Mouse (Mus musculus): Measurements from ENCODE around the gene Ctsd. TPM values are rescaled to one million over a fixed set of nuclear protein-coding genes. Genes with fewer than 3 reads are reported as not detected.

Ctsd gene
- polyA plus RNA-seq, 1 experiment from 2014 or later = 183 TPM

DNA sequence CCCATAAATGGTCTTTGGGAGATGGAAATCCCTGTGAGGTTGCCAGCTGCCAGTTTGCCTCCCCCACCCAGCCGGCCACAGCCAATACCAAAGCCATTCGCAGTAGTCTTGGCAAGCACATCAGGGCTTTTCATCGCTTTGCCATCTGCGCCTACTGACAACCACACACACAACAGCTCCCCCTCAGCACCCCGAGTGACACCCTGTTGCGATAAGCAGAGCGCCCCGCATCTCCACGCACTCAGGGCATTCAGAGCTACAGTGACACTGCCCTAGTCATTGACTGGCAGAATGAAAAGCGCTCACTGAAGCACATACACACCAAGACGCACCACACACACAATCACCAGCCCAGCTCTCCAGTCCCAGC, 16.5 kb downstream of the Ctsd start:
- Histone ChIP-seq H3K9me3 (no peaks in the 10 kb centered on the region), H3K4me2 (replicated peaks) (peak overlapping the region; percentile 50), H3K4me1 (peaks cover 8% of the 10 kb centered on the region), H3K36me3 (peaks cover 15% of the 10 kb centered on the region), H3K27ac (replicated peaks) (no peak overlapping the region), H3K9ac (replicated peaks) (no peak overlapping the region), H3K4me3 (peak overlapping the region; percentile 35), H3K27me3 (peaks cover 59% of the 10 kb centered on the region)
- 26% methylated on average over 11 of the region's 11 CpGs for WGBS
- ATAC-seq (ENCODE audit: low FRiP score, low read depth) = no peak

DNA sequence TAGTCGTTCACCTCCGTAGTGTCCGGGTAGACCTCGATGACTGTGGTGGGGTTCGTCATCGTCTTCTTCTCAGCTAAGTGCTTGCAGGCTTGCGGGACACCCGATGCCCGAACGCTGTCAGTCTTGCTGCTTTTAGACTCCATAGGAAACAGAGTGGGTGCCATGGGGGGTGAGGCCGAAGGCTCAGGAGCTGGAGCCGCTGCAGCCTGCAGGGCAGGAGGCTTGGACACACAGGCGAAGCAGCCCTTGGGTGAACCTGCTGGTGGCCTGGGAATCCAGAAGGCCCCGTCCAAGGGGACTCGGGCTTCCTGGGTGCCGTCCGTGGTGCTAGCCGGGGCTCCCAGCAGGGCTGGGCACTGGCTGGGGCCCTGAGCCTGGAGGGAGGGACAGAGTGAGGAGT, 16.9 kb downstream of the Ctsd start:
- no peak overlapping the region for H3K4me2 ChIP-seq (replicated peaks)
- no peak for ATAC-seq (ENCODE audit: low FRiP score, low read depth)

DNA sequence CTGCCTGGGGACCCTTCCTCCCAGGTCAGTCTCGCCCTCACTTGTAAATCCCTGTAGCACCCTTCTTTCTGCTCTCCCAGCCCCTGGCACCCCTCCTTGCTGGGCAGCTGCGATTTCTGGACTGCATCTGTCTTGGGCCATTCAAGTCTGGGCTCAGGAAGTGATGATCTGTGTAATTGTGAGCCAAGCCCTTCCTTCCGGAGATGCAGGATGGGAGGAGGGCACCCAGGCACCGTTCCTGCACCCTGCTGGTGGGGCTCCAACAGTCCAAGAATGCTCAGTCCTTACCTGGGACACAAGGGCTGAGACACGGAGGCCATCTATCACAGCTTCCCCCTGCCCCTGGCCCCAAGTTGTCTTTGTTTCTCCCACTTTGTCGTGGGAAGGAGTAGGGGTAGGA, 18.0 kb downstream of the Ctsd start:
- 68% methylated on average over 6 of the region's 6 CpGs for WGBS
- H3K27ac ChIP-seq (replicated peaks) = no peak overlapping the region
- no peak for ATAC-seq (ENCODE audit: low FRiP score, low read depth)
- peaks cover 8% of the 10 kb centered on the region for H3K4me1 ChIP-seq
- H3K36me3 ChIP-seq = no peaks in the 10 kb centered on the region
- no peaks in the 10 kb centered on the region for H3K9me3 ChIP-seq
- no peak overlapping the region for H3K4me3 ChIP-seq
- no peak overlapping the region for H3K4me2 ChIP-seq (replicated peaks)
- H3K9ac ChIP-seq (replicated peaks) = no peak overlapping the region
- H3K27me3 ChIP-seq = peaks cover 59% of the 10 kb centered on the region

More for the DNA sequence above, 16.9 kb downstream of the Ctsd start:
- WGBS = 83% methylated on average over 18 of the region's 18 CpGs
- Histone ChIP-seq H3K36me3 (peaks cover 10% of the 10 kb centered on the region), H3K27ac (replicated peaks) (no peak overlapping the region), H3K4me1 (peaks cover 8% of the 10 kb centered on the region), H3K27me3 (peaks cover 59% of the 10 kb centered on the region), H3K9me3 (no peaks in the 10 kb centered on the region), H3K9ac (replicated peaks) (no peak overlapping the region), H3K4me3 (no peak overlapping the region)

DNA sequence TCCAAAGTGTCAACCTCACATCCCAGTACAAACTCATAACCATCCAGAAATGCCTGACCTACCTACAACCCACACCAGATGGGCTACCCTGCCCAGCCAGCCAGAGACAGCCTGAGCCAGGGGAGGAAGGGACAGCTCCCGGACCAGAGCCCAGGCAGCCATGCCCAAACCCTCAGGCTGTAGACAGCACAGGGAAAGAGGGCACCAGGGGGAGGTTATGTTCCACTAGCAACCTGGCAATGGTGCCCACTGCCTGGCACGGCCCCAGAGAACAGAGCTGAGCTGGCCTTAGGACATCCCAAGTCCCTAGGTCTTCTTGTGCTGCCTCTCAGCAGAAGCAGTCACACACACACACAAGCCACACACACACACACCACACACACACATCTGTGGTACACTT, 19.0 kb downstream of the Ctsd start:
- peaks cover 8% of the 10 kb centered on the region for H3K4me1 ChIP-seq
- no peak overlapping the region for H3K9ac ChIP-seq (replicated peaks)
- H3K36me3 ChIP-seq = no peaks in the 10 kb centered on the region
- WGBS = 70% methylated on average over 2 of the region's 2 CpGs
- ATAC-seq (ENCODE audit: low FRiP score, low read depth) = no peak
- H3K4me2 ChIP-seq (replicated peaks) = no peak overlapping the region
- H3K27me3 ChIP-seq = peaks cover 49% of the 10 kb centered on the region
- no peaks in the 10 kb centered on the region for H3K9me3 ChIP-seq
- H3K4me3 ChIP-seq = no peak overlapping the region
- H3K27ac ChIP-seq (replicated peaks) = no peak overlapping the region

DNA sequence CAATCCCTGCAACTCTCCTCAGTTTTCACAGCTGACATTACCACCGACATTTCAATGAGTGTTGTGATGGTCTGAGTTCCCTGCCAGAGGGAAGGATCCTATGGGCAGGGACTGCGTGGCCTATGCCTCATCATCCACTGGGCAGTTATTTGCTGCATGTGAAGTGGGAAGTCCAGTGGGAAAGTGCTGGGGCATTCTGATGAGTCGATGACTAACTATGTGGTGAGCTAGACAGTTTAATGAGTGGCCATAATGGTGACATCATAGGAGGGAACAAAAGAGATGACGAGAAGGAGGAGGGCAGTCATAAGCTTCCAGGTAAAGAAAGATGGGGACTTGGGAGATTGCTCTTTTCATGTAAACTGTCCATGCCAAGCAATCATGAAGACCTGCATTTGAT, 24.7 kb downstream of the Ctsd start:
- no peak overlapping the region for H3K4me3 ChIP-seq
- peaks cover 1% of the 10 kb centered on the region; the same call in 1 of the 2 replicates for H3K27me3 ChIP-seq
- no peak overlapping the region for H3K4me2 ChIP-seq (replicated peaks)
- H3K36me3 ChIP-seq = no peaks in the 10 kb centered on the region
- no peak for ATAC-seq (ENCODE audit: low FRiP score, low read depth)
- H3K4me1 ChIP-seq = no peaks in the 10 kb centered on the region
- H3K9me3 ChIP-seq = no peaks in the 10 kb centered on the region
- 87% methylated on average over 4 of the region's 4 CpGs for WGBS
- no peak overlapping the region for H3K27ac ChIP-seq (replicated peaks)
- no peak overlapping the region for H3K9ac ChIP-seq (replicated peaks)

DNA sequence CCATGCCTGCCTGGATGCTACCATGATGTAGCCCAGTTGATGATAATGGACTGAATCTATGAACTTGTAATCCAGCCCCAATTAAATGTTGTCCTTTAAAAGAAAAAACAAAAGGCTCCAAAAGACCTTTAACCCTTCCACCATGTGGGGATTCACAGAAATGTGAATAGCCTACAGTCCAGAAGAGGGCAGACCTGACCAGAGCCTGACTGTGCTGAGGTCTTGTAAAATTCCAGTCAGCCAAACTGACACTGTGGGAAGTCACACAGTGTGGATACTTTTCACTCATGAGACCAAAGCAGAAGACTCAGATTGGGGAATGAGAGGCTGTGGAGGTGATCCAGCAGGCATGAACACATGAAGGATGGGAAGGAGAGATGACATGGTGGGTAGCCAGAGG, 27.1 kb downstream of the Ctsd start:
- no peak for ATAC-seq (ENCODE audit: low FRiP score, low read depth)
- Histone ChIP-seq H3K27me3 (no peaks in the 10 kb centered on the region; the same call in 1 of the 2 replicates), H3K36me3 (no peaks in the 10 kb centered on the region), H3K4me2 (replicated peaks) (no peak overlapping the region), H3K4me1 (no peaks in the 10 kb centered on the region), H3K27ac (replicated peaks) (no peak overlapping the region), H3K4me3 (no peak overlapping the region), H3K9ac (replicated peaks) (no peak overlapping the region), H3K9me3 (no peaks in the 10 kb centered on the region)

DNA sequence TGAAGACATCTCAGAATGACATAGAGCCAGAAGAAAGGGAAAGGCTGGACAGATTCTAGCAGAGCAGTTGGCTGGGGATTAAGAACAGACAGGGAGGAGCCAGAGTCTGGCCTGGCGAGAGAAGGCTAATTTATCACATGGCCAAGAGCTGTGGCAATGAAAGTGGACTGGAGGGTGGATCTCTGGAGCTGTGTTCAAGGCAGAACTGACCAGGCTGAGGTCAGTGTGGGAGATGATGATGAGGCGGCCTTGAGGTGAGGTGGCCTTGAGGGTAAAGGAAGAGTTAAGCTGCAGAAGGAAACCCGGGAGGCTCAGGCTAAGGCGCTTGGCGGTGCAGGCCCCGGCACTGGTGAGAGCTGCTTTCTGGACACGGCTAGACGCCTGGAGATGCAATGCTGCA, 28.7 kb downstream of the Ctsd start:
- no peaks in the 10 kb centered on the region for H3K4me1 ChIP-seq
- no peak overlapping the region for H3K4me2 ChIP-seq (replicated peaks)
- H3K27ac ChIP-seq (replicated peaks) = no peak overlapping the region
- no peaks in the 10 kb centered on the region; the same call in none of the 2 replicates for H3K27me3 ChIP-seq
- H3K9ac ChIP-seq (replicated peaks) = no peak overlapping the region
- no peak overlapping the region for H3K4me3 ChIP-seq
- no peak for ATAC-seq (ENCODE audit: low FRiP score, low read depth)
- H3K36me3 ChIP-seq = no peaks in the 10 kb centered on the region
- WGBS = 66% methylated on average over 8 of the region's 8 CpGs
- H3K9me3 ChIP-seq = no peaks in the 10 kb centered on the region

DNA sequence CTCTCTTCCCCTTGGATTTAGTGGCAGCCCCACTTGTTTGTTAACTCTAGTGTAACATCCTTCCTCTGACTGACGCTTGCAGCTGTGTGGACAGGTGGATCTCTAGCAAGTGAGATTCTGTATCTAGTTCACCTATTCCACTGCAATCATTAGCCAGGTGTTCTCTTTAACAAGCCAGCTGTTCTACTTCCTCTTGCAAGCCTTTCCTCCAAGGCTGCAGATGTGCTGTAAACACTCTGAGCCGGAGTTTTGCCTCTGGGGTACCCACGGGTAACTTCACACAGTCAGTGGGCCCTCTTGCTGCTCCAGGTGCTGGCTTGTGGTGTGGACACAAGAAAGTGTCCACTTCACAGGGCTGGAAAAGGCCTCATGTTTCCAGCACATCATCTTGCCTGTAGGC, 30.3 kb downstream of the Ctsd start:
- H3K27ac ChIP-seq (replicated peaks) = no peak overlapping the region
- no peaks in the 10 kb centered on the region for H3K36me3 ChIP-seq
- H3K4me2 ChIP-seq (replicated peaks) = no peak overlapping the region
- no peak for ATAC-seq (ENCODE audit: low FRiP score, low read depth)
- 91% methylated on average over 3 of the region's 3 CpGs for WGBS
- no peaks in the 10 kb centered on the region for H3K9me3 ChIP-seq
- H3K9ac ChIP-seq (replicated peaks) = no peak overlapping the region
- H3K4me3 ChIP-seq = no peak overlapping the region
- no peaks in the 10 kb centered on the region for H3K4me1 ChIP-seq
- H3K27me3 ChIP-seq = no peaks in the 10 kb centered on the region; the same call in none of the 2 replicates

DNA sequence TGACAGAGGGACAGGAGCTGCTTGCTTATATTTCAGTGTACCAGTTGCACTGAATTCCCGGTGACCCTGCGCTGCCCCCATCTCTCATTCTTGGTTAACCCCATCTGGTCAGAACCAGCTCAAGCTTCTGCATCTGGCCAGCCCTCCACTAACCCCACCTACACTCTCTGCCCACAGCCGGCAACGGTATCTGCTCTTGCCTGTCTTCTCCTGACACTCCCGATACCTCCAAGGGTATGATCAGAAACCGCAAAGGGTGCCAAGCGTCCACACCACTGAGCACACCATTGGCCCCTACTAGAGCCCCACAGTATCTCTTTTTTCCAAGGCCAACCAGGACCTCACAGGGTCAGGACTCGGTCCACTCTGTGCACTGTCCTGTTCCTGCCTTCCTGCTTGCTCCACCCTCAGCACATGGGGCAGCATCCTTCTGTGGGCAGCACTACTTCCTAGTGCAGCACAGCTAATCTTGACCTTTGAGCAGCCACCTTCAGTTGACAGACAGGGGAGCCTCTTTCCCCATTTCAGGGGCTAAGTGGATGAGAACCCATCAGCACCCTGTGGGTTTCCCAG, 33.1 kb downstream of the Ctsd start:
- 87% methylated on average over 8 of the region's 8 CpGs for WGBS
- H3K27ac ChIP-seq (replicated peaks) = no peak overlapping the region

DNA sequence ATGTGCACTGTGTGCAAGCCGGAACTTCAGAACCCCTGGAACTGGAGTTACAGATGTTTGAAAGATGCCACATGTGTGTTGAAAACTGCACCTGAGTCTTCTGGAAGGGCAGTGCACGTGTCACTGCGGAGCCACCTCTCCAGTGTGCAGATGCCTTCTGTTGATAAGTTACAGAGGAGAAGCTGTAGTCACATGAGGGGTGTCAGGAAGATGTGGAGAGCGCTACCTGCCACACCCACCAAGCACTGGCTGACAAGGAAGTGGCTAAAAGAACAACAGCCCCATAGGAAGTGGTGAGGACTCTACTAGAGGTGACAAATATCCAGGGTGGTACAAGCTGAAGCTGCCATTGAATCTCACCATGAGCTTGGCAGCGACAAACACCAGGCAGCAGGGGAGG, 34.0 kb downstream of the Ctsd start:
- ATAC-seq (ENCODE audit: low FRiP score, low read depth) = no peak
- 76% methylated on average over 5 of the region's 5 CpGs for WGBS

More for the DNA sequence above, 33.1 kb downstream of the Ctsd start:
- no peaks in the 10 kb centered on the region for H3K9me3 ChIP-seq
- H3K27me3 ChIP-seq = no peaks in the 10 kb centered on the region; the same call in none of the 2 replicates
- H3K9ac ChIP-seq (replicated peaks) = no peak overlapping the region
- peaks cover 8% of the 10 kb centered on the region for H3K4me1 ChIP-seq
- H3K36me3 ChIP-seq = no peaks in the 10 kb centered on the region
- no peak for ATAC-seq (ENCODE audit: low FRiP score, low read depth)
- H3K4me2 ChIP-seq (replicated peaks) = no peak overlapping the region
- no peak overlapping the region for H3K4me3 ChIP-seq

DNA sequence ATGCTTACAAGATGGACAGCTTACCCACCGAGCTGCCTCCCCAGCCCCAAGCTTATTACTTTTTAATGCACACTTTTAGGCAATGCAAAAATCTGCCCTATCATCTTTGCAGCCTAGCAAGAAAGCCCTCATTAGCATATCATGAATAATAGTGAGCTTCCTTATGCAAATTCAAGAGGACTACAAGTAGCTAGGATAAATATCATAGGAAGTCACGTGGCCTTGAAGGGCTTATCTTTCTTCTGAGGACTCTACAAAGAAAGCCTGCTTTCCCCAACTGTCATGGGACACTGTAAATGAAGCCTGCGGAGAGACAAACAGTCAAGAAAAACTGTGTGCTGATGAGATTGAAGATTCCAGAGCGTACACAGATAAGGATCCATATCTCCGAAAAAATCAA, 36.3 kb downstream of the Ctsd start:
- no peak for ATAC-seq (ENCODE audit: low FRiP score, low read depth)
- Histone ChIP-seq H3K27me3 (no peaks in the 10 kb centered on the region; the same call in 1 of the 2 replicates), H3K9me3 (no peaks in the 10 kb centered on the region), H3K4me2 (replicated peaks) (no peak overlapping the region), H3K27ac (replicated peaks) (peak overlapping the region; percentile 47), H3K4me1 (peaks cover 14% of the 10 kb centered on the region), H3K4me3 (no peak overlapping the region), H3K9ac (replicated peaks) (no peak overlapping the region), H3K36me3 (no peaks in the 10 kb centered on the region)
- 71% methylated on average over 5 of the region's 5 CpGs for WGBS

More for the DNA sequence above, 34.0 kb downstream of the Ctsd start:
- Histone ChIP-seq H3K9me3 (no peaks in the 10 kb centered on the region), H3K4me3 (no peak overlapping the region), H3K27ac (replicated peaks) (no peak overlapping the region), H3K36me3 (no peaks in the 10 kb centered on the region), H3K9ac (replicated peaks) (no peak overlapping the region), H3K4me2 (replicated peaks) (no peak overlapping the region), H3K27me3 (no peaks in the 10 kb centered on the region; the same call in none of the 2 replicates), H3K4me1 (peaks cover 14% of the 10 kb centered on the region)

DNA sequence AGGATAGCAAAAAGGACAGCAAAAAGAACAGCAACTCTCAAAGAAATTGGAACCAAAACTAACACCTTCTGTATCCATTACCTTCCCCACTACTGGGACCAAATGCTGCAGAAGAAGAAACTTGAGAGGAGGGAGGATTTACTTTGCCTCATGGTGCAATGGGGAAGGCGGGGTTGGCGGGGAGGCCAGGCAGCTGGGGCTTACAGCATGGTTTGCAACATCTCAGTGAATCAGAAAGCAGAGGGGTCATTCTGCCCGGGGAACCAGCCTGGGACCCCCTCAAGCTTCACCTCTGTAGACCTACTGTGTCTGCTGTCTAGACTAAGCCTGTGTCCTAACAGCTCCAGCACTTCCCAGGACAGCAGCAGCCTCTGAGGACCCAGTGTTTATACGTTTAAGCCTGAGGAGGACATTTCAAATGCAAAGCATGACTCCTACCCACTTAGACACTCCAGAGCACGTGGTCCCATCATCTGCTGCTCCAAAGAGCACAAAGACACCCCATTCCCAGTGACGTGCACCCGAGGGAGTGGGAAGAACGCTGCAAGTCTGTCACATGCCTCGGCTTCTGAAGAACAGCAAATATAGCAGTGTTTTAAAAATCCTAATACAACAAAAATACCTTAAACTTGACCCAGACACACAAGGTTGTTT, 38.4 kb downstream of the Ctsd start:
- no peaks in the 10 kb centered on the region for H3K27me3 ChIP-seq
- peak; percentile 68; the same call in 1 of the 2 replicates for ATAC-seq (ENCODE audit: low FRiP score, low read depth)
- WGBS = 24% methylated on average over 9 of the region's 9 CpGs
- H3K9ac ChIP-seq (replicated peaks) = 0 out of 2 replicates have a peak overlapping the region, but pooled peaks have one; percentile 15
- no peaks in the 10 kb centered on the region for H3K36me3 ChIP-seq
- H3K4me1 ChIP-seq = peaks cover 14% of the 10 kb centered on the region
- peak overlapping the region; percentile 52; the same call in 1 of the 2 replicates for H3K27ac ChIP-seq (replicated peaks)
- H3K4me3 ChIP-seq = no peak overlapping the region
- no peaks in the 10 kb centered on the region for H3K9me3 ChIP-seq
- H3K4me2 ChIP-seq (replicated peaks) = peak overlapping the region; percentile 19; the same call in 1 of the 2 replicates
